Mouse (Mus musculus): ENCODE data around the gene Arhgef17.

The Arhgef17 gene

GRCm38 (mm10) chr7:100916526-100916925 is 15.4 kb downstream of the Arhgef17 start:
- DNase-seq (ENCODE audit: low spot score in 2 of 2) = no peak

DNA sequence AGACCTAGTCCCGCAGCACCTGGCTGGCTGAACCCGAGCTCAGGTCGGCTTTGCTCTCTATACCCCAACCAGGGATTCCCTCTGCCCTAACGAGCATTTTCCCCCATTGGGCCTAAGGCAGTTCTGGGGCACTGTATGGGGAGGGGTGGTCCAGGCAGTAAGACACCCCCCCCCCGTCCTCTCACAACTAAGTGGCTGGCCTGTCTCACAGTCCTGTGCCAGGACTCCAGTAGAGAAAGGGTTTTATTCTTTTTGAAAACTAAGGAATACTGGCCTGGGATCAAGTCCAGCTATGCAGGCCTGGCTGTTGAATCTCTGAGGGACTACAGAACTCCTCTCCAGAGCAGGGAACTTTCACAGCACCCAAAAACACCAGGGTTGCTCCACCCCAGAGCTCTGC is 16.7 kb downstream of the Arhgef17 start:
- no peak for DNase-seq (ENCODE audit: low spot score in 2 of 2)

DNA sequence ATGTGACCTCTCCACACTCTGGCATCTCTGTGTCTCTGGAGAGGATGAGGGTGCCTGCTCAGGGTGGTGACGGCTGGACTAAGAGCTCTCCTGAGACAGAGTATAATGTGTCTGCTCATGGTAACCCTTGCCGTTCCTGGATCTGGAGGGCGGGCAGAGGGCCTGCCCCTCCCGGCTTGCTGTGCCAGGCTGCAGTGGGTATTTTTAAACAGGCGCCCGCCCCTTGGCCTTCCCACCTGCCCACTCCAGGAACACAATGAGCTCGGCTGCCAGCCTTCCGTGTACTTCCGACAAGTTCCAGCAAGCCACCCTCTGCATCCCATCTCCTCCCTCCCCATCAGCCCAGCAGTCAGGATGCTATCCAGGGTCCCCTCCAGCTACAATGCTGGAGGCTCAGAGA is 20.1 kb downstream of the Arhgef17 start:
- DNase-seq (ENCODE audit: low spot score in 2 of 2) = no peak

GRCm38 (mm10) chr7:100911246-100911770 is 20.6 kb downstream of the Arhgef17 start:
- DNase-seq (ENCODE audit: low spot score in 2 of 2) = peak in 1 of 2 experiments; percentile 27

GRCm38 (mm10) chr7:100908567-100908966 is 23.3 kb downstream of the Arhgef17 start:
- DNase-seq (ENCODE audit: low spot score in 2 of 2) = no peak

GRCm38 (mm10) chr7:100908061-100908460 is 23.8 kb downstream of the Arhgef17 start:
- no peak for DNase-seq (ENCODE audit: low spot score in 2 of 2)

GRCm38 (mm10) chr7:100907231-100907630 is 24.7 kb downstream of the Arhgef17 start:
- DNase-seq (ENCODE audit: low spot score in 2 of 2) = peak; percentile 61 to 69

GRCm38 (mm10) chr7:100906029-100906789 is 25.7 kb downstream of the Arhgef17 start:
- no peak for DNase-seq (ENCODE audit: low spot score in 2 of 2)

GRCm38 (mm10) chr7:100905037-100905436 is 26.9 kb downstream of the Arhgef17 start:
- no peak for DNase-seq (ENCODE audit: low spot score in 2 of 2)

GRCm38 (mm10) chr7:100904612-100905011 is 27.3 kb downstream of the Arhgef17 start:
- no peak for DNase-seq (ENCODE audit: low spot score in 2 of 2)

DNA sequence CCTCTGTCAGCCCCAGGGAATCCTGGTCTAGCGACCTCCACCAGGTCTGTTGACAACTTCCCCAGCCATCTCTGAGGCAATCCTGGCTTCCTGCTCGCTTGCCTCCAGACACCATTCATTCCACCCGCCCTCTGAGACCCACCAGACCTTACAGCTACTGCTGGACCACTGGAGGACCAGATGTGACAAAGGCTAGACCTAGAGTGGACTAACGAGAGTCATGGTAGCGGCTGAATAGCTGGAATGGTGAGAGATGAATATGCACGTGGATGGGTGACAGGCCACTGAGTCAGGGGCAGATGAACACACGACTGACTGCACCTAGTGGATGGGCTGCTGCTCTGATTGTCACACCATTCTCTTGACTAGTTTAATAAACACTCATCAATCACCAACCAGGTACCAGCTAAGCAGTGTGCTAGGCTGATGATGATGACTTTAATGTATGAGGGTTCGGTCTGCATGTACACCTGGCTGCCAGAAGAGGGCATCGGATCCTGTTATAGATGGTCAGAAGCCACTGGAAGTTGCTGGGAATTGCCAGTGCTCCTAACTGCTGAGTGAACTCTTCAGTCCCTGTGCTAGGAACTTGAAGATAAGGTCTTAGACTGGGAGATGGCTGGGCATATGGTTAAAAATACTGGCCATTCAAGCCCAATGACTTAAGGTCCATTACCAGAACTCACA is 29.3 kb downstream of the Arhgef17 start:
- no peak for DNase-seq (ENCODE audit: low spot score in 2 of 2)

DNA sequence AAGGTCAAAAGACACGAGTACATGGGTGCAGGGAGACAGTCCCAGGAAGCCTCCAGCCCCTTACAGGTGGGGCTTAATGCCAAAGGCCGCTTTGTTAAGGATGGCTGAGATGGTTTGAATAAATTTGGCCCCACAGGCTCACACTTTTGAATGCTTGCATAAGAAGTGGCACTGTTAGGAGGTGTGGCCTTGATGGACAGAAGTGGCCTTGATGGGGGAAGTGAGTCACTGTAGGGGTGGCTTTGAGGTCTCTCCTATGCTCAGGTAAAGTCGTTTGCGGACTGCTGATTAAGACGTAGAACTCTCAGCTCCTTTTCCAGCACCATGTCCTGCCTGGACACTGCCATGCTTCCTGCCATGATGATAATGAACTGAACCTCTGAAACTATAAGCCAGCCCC is 34.1 kb downstream of the Arhgef17 start:
- no peak for DNase-seq (ENCODE audit: low spot score in 2 of 2)

DNA sequence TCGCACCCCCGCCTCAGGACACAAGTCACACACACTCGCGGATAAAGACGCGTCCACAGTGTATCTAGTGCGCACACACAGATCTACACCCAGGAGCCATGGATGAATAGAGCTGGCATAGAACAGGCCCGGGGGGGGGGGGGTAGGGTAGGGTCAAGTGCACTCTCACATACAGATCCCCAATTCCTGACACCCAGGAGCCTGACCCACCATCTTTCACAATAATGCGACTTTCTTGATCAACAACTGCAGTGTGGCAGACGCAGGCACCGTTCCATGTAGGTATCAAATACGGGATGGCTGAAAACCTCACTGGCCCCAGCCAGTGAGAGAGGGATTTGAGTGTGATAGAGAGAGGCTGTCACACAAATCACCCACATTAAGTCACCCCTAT is 37.1 kb downstream of the Arhgef17 start:
- no peak for DNase-seq (ENCODE audit: low spot score in 2 of 2)

DNA sequence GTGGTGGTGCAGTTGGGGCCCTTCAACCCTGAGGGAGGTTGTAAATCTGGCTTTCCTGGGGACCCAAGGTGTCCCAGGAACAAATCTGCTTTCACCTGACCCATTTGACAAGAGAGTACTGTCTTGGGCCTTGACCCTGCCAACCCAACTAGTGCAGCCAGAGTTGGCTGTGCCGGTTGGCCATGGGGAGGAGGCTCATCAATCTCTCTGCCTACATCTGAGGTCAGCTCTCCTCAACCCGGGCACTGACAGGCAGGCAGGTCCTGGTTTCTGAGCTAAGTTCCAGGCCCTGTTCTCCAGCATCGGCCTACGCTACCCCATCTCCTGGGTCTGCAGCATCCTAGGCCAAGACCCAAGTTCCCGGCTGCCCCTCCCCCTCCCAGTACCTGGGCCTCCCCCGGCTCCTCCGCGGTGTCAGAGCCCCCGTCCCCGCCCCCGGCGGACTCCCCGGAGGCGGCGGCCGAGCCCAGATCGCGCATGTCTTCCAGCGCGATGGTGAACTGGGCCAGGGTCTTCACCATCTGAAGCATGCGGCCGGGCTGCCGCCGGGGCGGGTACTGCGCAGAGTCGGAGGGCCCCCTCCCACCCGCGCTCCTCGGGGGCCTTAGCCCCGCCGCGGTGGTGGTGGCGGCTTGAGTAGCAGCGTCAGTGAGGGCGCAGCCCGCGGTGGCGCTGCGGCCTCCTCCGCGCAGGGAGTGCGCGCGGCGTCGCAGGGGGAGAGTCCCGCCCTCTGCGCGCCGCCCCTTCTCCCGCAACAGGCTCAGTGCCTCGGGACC is 37.7 kb downstream of the Arhgef17 start:
- no peak for DNase-seq (ENCODE audit: low spot score in 2 of 2)

GRCm38 (mm10) chr7:100893249-100894056 is 38.5 kb downstream of the Arhgef17 start:
- DNase-seq (ENCODE audit: low spot score in 2 of 2) = no peak

- DNase-seq (ENCODE audit: low spot score in 2 of 2) = peak in 1 of 2 experiments; percentile 36
Measured at GRCm38 (mm10) chr7:100886535-100886934, 45.4 kb downstream of the Arhgef17 start.

- DNase-seq (ENCODE audit: low spot score in 2 of 2) = no peak
Measured at GRCm38 (mm10) chr7:100884460-100884859, 47.4 kb downstream of the Arhgef17 start.

GRCm38 (mm10) chr7:100881950-100882349 is 50.0 kb downstream of the Arhgef17 start:
- DNase-seq (ENCODE audit: low spot score in 2 of 2) = no peak

DNA sequence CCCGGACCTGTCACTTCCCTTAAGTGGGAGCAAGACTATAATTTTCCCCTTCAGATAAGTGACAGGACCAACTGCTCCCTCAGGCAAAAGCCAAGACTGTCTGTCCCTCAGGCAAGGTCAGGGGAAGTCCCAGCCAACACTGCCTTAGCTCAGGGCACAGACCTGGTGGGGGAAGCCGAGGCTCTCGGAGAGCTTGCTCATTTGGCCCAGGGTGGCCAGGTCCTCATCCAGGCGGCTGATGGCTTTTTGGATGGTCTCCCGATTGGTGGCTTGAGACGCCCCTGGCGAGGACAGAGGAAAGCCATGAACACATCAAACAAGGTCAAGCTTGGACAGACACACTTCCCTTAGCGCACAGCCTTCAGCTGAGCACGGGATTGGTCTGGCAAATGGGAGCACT is 50.4 kb downstream of the Arhgef17 start:
- DNase-seq (ENCODE audit: low spot score in 2 of 2) = no peak

GRCm38 (mm10) chr7:100879595-100879994 is 52.3 kb downstream of the Arhgef17 start:
- DNase-seq (ENCODE audit: low spot score in 2 of 2) = peak; percentile 59 to 67

DNA sequence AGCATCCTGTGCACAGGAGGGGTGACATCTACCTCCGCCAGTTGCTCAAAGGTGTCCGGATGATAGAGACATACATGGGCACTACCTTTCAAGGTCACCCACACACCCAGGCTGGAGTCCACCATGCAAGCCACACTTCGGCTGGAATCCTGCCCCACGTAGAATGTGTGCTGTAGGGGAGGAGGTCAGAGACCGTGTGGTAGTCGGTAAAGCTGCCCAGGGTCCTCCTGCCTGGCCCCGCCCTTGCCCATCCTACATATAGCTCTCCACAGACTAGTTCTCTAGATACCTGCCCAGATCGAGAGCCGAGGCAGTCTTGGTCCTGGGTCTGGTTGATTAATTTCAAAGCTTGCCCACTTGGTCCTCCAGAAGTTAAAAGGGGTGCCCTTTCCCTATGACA is 55.1 kb downstream of the Arhgef17 start:
- no peak for DNase-seq (ENCODE audit: low spot score in 2 of 2)
